Mouse (Mus musculus) hindbrain, embryonic 15.5 days (tissue): Measurements from ENCODE around the gene Gm49373. TPM values are rescaled to one million over a fixed set of nuclear protein-coding genes. Genes with fewer than 3 reads are reported as not detected.
A peak's percentile ranks its signal among the peaks of the same experiment; 100 is the strongest.
"Not testable (repeated sequence)": the region's sequence is repeated elsewhere in the genome, so short reads cannot be mapped to it uniquely, and the experiment has no call there.

Source experiments
- ATAC-seq: fragments of 200-750 bp; cut with Nextera tagmentation; 2 replicates; pipeline ENCODE4 v1.8.0; 2017; ENCODE audit warnings: low read depth, moderate number of reproducible peaks, moderate TSS enrichment; ENCODE audit not compliant: low FRiP score
- H3K27ac ChIP-seq: fragments of 300-500 bp; sonication (generic); replicated peaks from 2 replicates; pipeline ENCODE4 v1.5.1; 2015; ENCODE audit warnings: mild to moderate bottlenecking, inconsistent platforms
- H3K27me3 ChIP-seq: fragments of 300-500 bp; sonication (generic); 2 replicates; pipeline ENCODE4 v1.6.1; 2015; ENCODE audit warnings: control low read depth, inconsistent platforms
- H3K36me3 ChIP-seq: fragments of 300-500 bp; sonication (generic); 2 replicates; pipeline ENCODE4 v1.6.1; 2015; ENCODE audit warnings: control low read depth, inconsistent platforms
- H3K4me1 ChIP-seq: fragments of 300-500 bp; sonication (generic); replicated peaks from 2 replicates; pipeline ENCODE4 v1.6.1; 2015; ENCODE audit warnings: control low read depth, inconsistent platforms
- H3K4me2 ChIP-seq: fragments of 300-500 bp; sonication (generic); 2 replicates; pipeline ENCODE4 v1.6.1; 2015; ENCODE audit warnings: moderate library complexity, mild to moderate bottlenecking, inconsistent platforms
- H3K4me3 ChIP-seq: fragments of 300-500 bp; sonication (generic); 2 replicates; pipeline ENCODE4 v1.5.1; 2015; ENCODE audit warnings: mild to moderate bottlenecking, inconsistent platforms
- H3K9ac ChIP-seq: fragments of 300-500 bp; sonication (generic); 2 replicates; pipeline ENCODE4 v1.6.1; 2015; ENCODE audit warnings: inconsistent platforms
- H3K9me3 ChIP-seq: fragments of 300-500 bp; sonication (generic); 2 replicates; pipeline ENCODE4 v1.6.1; 2016; ENCODE audit warnings: control low read depth, inconsistent platforms
- WGBS: fragments of 180-500 bp; shearing (Covaris S2); methylation state at CpG from one replicate; pipeline ENCODE4 v1.1.7; 2015; 5-methylcytosine and 5-hydroxymethylcytosine counted together
- polyA plus RNA-seq: library from polyadenylated mRNA; unstranded; fragments of >200 nt; fragmentation: Nextera tagmentation; extraction: Ambion mirVana; gene quantifications from 2 replicates; pipeline ENCODE4 v1.2.1, GENCODE M21; 2015

Gene Gm49373
- polyA plus RNA-seq, 1 experiment from 2014 or later = 2.8 TPM

DNA sequence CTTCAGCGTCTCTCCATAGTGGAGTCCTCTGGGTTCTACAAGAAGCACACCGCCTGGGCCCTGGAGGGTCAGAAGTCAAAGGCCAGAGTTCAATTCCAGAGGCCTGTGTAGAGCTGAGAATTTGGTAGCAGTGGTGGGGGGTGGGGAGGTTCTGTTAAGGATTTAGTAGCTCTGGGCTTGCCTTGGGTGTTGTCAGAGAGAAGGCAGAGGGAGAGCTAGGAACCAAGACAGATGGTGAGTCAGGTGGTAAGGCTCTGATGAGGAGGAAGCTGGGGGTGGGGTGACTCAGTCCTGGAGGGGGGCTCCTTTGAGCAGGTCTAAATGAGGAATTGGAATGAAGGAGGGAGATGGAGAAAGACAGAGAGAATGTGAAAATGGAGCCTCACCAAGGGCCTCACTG is 10.0 kb downstream of the Gm49373 start:
- no peak for ATAC-seq
- Histone ChIP-seq H3K9me3 (no peaks in the 10 kb centered on the region), H3K9ac (no peak overlapping the region), H3K4me2 (no peak overlapping the region), H3K27me3 (no peaks in the 10 kb centered on the region), H3K36me3 (peaks cover 28% of the 10 kb centered on the region), H3K27ac (no peak overlapping the region), H3K4me3 (no peak overlapping the region), H3K4me1 (no peaks in the 10 kb centered on the region)
- WGBS = 92% methylated on average over 2 of the region's 2 CpGs

DNA sequence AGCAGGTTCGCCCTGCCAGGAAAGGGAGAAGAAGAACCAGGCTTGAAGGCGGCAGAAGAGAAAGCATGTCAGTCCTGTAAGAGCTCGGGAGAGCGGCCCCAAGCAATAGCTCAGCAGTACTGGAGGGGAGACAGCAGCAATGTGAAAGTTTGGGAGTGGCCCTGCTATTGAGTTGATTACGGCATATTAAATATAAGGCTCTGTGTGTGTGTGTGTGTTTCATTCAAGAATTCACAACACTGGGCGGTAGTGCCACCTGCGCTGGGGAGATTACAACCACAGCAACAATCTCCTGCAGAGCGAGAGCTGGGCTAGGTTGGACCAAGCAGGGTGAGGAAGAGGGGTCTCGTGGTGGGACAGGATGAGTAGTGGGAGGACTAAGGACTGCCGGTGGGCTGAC is 21.3 kb downstream of the Gm49373 start:
- no peak overlapping the region for H3K4me3 ChIP-seq
- ATAC-seq = no peak
- H3K4me1 ChIP-seq = no peaks in the 10 kb centered on the region
- H3K36me3 ChIP-seq = no peaks in the 10 kb centered on the region
- H3K27ac ChIP-seq = no peak overlapping the region
- WGBS = 68% methylated on average over 10 of the region's 10 CpGs
- H3K9me3 ChIP-seq = no peaks in the 10 kb centered on the region
- H3K9ac ChIP-seq = no peak overlapping the region
- H3K4me2 ChIP-seq = no peak overlapping the region
- no peaks in the 10 kb centered on the region for H3K27me3 ChIP-seq

DNA sequence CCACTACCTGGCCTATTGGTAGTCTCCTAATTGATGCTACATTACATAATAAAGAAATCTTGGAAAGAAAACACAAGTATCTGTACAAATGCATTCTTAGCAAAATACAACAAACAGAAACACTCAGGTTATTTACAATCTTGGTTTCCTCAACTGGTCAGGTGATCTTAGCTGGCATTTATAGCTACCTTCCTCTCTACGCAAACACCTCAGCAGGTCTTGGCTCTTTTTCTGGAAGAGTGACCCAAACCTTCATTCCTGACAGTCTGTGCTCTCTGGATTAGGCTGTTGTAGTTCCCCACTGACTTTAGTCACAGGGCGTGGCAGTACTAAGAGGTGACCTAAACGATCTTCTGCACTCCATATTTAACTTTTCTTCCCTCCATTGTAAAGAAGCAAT is 27.7 kb downstream of the Gm49373 start:
- no peaks in the 10 kb centered on the region for H3K36me3 ChIP-seq
- no peak overlapping the region for H3K4me2 ChIP-seq
- no peak for ATAC-seq
- H3K4me1 ChIP-seq = no peaks in the 10 kb centered on the region
- H3K9me3 ChIP-seq = no peaks in the 10 kb centered on the region
- H3K9ac ChIP-seq = no peak overlapping the region
- no peak overlapping the region for H3K4me3 ChIP-seq
- H3K27me3 ChIP-seq = peaks cover 7% of the 10 kb centered on the region; the same call in 1 of the 2 replicates
- 89% methylated on average over 3 of the region's 3 CpGs for WGBS
- no peak overlapping the region for H3K27ac ChIP-seq

DNA sequence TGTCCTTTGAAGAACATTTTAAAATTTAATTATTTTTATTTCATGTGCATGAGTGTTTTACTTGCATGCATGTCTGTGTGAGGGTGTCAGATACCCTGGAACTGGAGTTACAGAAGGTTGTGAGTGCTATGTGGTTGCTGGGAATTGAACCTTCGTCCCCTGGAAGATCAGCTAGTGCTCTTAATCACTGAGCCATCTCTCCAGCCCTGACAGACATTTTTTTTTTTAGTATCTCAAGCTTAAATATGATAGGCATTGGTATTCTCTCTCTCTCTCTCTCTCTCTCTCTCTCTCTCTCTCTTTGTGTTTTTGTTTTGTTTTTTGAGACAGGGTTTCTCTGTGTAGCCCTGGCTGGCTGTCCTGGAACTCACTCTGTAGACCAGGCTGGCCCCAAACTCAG is 28.1 kb downstream of the Gm49373 start:
- H3K9me3 ChIP-seq, H3K27ac ChIP-seq, H3K4me2 ChIP-seq, H3K4me1 ChIP-seq, H3K4me3 ChIP-seq, H3K36me3 ChIP-seq, ATAC-seq, H3K9ac ChIP-seq: not testable (repeated sequence)
- peaks cover 12% of the 10 kb centered on the region for H3K27me3 ChIP-seq
- WGBS = 74% methylated on average over 1 of the region's 1 CpGs

DNA sequence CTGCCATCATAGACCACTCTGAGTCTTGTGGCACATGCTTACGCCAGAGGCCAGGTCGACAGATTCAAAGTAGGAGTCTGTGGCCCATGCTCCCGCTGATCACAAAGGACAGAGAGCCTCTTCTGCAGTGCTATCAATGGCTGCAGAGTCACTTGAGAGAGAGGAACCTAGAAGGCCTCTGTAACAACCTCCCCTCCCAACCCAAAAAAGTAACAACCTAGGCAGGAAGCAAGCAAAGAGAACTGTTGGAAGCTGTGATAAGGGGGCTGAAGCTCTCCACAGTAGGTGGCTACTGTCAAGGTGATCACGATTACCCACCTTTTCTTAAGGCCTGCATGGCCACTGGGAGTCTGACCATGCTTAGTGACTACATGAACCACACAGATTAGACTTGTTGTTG is 29.3 kb downstream of the Gm49373 start:
- Histone ChIP-seq H3K27ac (no peak overlapping the region), H3K4me2 (no peak overlapping the region), H3K27me3 (peaks cover 24% of the 10 kb centered on the region), H3K9me3 (no peaks in the 10 kb centered on the region), H3K4me1 (0 out of 2 replicates have a peak, but pooled peaks cover under 1% of the 10 kb centered on the region), H3K9ac (no peak overlapping the region), H3K4me3 (no peak overlapping the region), H3K36me3 (no peaks in the 10 kb centered on the region)
- WGBS = 81% methylated on average over 4 of the region's 4 CpGs
- no peak for ATAC-seq

DNA sequence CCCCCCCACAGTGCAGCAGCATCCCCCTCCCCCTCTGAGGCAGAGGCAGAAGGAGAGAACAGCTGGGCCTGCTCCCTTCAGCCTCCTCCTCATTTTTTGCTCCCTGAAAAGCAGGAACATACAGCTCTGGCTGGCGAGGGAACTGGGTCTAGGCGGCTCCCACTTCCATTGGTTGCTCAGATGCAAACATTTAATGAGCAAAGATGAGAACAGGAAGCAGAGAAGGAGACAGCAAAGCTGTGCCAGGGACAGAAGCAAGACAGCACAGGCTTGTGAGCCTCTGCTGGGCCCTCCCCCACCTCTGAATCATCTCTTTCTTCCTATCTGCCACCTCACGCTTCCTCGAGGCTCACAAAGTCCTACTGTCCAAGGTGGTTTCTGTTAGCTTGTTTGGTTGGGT is 31.6 kb downstream of the Gm49373 start:
- WGBS = 56% methylated on average over 4 of the region's 4 CpGs
- H3K4me3 ChIP-seq = no peak overlapping the region
- H3K9ac ChIP-seq = no peak overlapping the region
- peaks cover 45% of the 10 kb centered on the region for H3K27me3 ChIP-seq
- H3K36me3 ChIP-seq = no peaks in the 10 kb centered on the region
- no peak for ATAC-seq
- no peaks in the 10 kb centered on the region for H3K9me3 ChIP-seq
- H3K4me2 ChIP-seq = no peak overlapping the region
- peaks cover 23% of the 10 kb centered on the region for H3K4me1 ChIP-seq
- H3K27ac ChIP-seq = no peak overlapping the region

DNA sequence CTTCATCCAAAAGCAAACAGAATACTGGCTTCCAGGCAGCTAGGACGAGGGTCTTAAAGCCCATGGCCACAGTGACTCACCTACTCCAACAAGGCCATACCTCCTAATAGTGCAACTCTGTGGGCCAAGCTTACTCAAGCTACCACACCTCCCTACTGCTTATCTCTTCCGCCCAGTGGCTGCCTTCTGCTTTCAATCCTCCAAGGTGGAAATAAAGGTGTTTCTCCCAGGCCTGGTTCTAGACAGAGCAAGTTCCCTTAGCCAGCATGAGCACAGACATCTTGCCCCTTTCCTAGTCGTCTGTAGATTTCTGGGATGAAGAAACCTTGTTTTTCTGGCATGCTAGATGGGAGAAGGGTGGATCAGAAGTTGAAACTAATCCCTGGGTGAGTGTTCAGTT is 33.1 kb downstream of the Gm49373 start:
- no peak overlapping the region for H3K4me2 ChIP-seq
- H3K36me3 ChIP-seq = no peaks in the 10 kb centered on the region
- no peak overlapping the region for H3K9ac ChIP-seq
- peaks cover 37% of the 10 kb centered on the region for H3K4me1 ChIP-seq
- no peak overlapping the region for H3K4me3 ChIP-seq
- no peak for ATAC-seq
- no peaks in the 10 kb centered on the region for H3K9me3 ChIP-seq
- peaks cover 60% of the 10 kb centered on the region for H3K27me3 ChIP-seq
- H3K27ac ChIP-seq = no peak overlapping the region
- 73% methylated on average over 3 of the region's 3 CpGs for WGBS

DNA sequence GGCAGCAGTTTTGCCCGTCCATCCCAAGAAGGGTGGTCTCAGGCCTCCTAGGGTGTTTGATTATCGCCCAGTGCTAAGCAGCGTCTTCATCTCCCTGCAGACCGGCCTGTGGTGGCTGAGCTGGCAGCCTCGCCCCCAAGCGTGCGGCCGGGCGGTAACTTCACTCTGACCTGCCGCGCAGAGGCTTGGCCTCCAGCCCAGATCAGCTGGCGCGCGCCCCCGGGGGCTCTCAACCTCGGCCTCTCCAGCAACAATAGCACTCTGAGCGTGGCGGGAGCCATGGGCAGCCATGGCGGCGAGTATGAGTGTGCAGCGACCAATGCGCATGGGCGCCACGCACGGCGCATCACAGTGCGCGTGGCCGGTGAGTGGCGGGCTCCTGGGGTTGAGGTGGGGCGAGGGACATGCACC is 35.4 kb downstream of the Gm49373 start:
- Histone ChIP-seq H3K27me3 (peaks cover 81% of the 10 kb centered on the region), H3K27ac (no peak overlapping the region), H3K4me1 (peaks cover 53% of the 10 kb centered on the region), H3K9me3 (no peaks in the 10 kb centered on the region), H3K36me3 (no peaks in the 10 kb centered on the region), H3K4me3 (peak overlapping the region; percentile 52), H3K9ac (peak overlapping the region; percentile 65), H3K4me2 (peak overlapping the region; percentile 87)
- 1% methylated on average over 31 of the region's 31 CpGs for WGBS
- ATAC-seq = peak; percentile 73

DNA sequence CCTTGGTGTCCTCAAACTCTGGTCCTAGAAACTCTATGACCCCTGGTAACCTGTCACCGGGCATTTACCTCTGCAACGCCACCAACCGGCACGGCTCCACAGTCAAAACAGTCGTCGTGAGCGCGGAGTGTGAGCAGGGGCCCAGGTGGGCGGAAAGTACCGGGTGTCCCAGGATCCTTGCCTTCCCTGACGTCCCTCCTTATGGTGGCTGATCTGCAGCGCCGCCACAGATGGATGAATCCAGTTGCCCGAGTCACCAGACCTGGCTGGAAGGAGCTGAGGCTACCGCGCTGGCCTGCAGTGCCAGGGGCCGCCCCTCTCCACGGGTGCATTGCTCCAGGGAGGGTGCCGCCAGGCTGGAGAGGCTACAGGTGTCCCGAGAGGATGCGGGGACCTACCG is 36.2 kb downstream of the Gm49373 start:
- no peak for ATAC-seq
- H3K4me2 ChIP-seq = peak overlapping the region; percentile 87
- H3K27me3 ChIP-seq = peaks cover 87% of the 10 kb centered on the region
- H3K4me3 ChIP-seq = peak overlapping the region; percentile 52
- WGBS = 1% methylated on average over 22 of the region's 22 CpGs
- peak overlapping the region; percentile 65; the same call in 1 of the 2 replicates for H3K9ac ChIP-seq
- H3K36me3 ChIP-seq = no peaks in the 10 kb centered on the region
- H3K27ac ChIP-seq = no peak overlapping the region
- no peaks in the 10 kb centered on the region for H3K9me3 ChIP-seq
- H3K4me1 ChIP-seq = peaks cover 61% of the 10 kb centered on the region

DNA sequence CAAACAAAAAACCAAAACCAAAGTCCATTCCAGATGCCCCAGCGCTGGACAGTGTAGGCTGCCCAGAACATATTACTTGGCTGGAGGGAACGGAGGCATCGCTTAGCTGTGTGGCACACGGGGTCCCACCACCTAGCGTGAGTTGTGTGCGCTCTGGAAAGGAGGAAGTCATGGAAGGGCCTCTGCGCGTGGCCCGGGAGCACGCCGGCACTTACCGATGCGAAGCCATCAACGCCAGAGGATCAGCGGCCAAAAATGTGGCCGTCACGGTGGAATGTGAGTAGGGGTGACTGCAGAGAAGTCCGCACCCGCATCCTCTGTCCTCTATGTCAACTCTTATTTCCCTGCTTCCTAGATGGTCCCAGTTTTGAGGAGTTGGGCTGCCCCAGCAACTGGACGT is 36.7 kb downstream of the Gm49373 start:
- Histone ChIP-seq H3K4me1 (peaks cover 66% of the 10 kb centered on the region), H3K36me3 (no peaks in the 10 kb centered on the region), H3K4me3 (peak overlapping the region; percentile 52), H3K27ac (no peak overlapping the region), H3K9ac (no peak overlapping the region; the same call in 1 of the 2 replicates), H3K27me3 (peaks cover 87% of the 10 kb centered on the region), H3K4me2 (peak overlapping the region; percentile 87), H3K9me3 (no peaks in the 10 kb centered on the region)
- no peak for ATAC-seq
- 9% methylated on average over 20 of the region's 20 CpGs for WGBS

DNA sequence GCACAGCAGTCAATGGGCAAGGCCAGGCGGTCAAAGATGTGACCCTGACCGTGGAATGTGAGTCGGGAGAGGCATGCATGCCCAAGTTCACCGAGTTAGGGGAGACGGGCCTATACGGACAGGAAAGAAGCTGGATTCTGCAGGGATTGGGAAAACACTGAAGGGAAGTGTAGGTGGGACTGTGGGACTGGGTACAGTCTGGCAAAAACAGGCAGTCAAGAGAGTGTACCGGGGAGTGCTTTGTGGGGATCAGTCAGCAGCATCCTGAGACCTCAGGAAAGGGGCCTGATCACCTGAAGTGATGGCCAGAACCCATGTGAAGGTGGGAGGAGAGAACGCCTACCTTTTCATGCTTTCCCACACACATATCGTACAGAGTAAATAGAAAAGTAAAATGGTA is 37.3 kb downstream of the Gm49373 start:
- peaks cover 84% of the 10 kb centered on the region for H3K27me3 ChIP-seq
- H3K4me2 ChIP-seq = peak overlapping the region; percentile 87
- ATAC-seq = no peak
- no peaks in the 10 kb centered on the region for H3K36me3 ChIP-seq
- H3K9me3 ChIP-seq = no peaks in the 10 kb centered on the region
- no peak overlapping the region for H3K27ac ChIP-seq
- no peak overlapping the region for H3K9ac ChIP-seq
- 20% methylated on average over 9 of the region's 9 CpGs for WGBS
- H3K4me3 ChIP-seq = peak overlapping the region; percentile 52
- H3K4me1 ChIP-seq = peaks cover 72% of the 10 kb centered on the region

DNA sequence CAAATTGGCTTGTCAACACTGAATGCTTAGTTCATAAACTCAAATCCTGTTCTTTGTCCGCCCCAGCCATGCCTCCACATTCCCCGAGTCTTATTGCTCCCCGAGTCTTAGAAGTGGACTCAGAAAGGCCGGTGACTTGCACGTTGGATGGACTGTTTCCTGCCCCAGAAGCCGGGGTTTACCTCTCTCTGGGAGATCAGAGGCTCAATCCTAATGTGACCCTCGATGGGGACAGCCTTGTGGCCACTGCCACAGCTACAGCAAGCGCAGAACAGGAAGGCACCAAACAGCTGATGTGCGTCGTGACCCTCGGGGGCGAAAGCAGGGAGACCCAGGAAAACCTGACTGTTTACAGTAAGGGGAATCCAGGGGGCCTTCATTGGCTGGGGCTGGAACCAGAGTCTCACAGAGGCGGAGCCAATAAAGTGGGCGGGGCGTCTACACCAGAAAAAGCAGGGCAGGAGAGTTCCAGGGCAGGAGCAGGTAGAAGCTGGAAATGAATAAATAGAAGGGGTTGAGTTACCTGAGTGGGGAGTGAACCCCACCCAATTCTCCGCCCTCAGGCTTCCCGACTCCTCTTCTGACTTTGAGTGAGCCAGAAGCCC is 38.3 kb downstream of the Gm49373 start:
- H3K4me2 ChIP-seq = peak overlapping the region; percentile 87; the same call in 1 of the 2 replicates
- peaks cover 82% of the 10 kb centered on the region for H3K4me1 ChIP-seq
- 5% methylated on average over 17 of the region's 17 CpGs for WGBS

DNA sequence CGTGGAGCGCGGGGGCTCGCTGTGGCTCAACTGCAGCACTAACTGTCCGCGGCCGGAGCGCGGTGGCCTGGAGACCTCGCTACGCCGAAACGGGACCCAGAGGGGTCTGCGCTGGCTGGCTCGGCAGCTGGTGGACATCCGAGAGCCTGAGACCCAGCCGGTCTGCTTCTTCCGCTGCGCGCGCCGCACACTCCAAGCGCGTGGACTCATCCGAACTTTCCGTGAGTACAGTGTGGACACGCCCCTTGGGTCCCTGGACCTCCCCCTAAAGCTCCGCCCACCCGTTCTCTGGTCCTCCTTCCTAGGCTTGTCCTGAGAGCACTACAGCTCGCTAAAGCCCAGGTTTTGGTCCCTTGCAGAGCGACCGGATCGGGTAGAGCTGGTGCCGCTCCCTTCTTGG is 39.8 kb downstream of the Gm49373 start:
- no peak overlapping the region for H3K27ac ChIP-seq
- H3K4me2 ChIP-seq = peak overlapping the region; percentile 85
- H3K9ac ChIP-seq = 0 out of 2 replicates have a peak overlapping the region, but pooled peaks have one; percentile 11
- ATAC-seq = no peak
- H3K9me3 ChIP-seq = no peaks in the 10 kb centered on the region
- H3K27me3 ChIP-seq = peaks cover 81% of the 10 kb centered on the region
- peak overlapping the region; percentile 47 for H3K4me3 ChIP-seq
- H3K4me1 ChIP-seq = peaks cover 83% of the 10 kb centered on the region
- under 1% methylated on average over 32 of the region's 34 CpGs for WGBS
- H3K36me3 ChIP-seq = no peaks in the 10 kb centered on the region

More for the DNA sequence above, 38.3 kb downstream of the Gm49373 start:
- H3K36me3 ChIP-seq = no peaks in the 10 kb centered on the region
- H3K9ac ChIP-seq = no peak overlapping the region
- no peak overlapping the region for H3K27ac ChIP-seq
- H3K27me3 ChIP-seq = peaks cover 84% of the 10 kb centered on the region
- H3K9me3 ChIP-seq = no peaks in the 10 kb centered on the region
- ATAC-seq = no peak
- peak overlapping the region; percentile 52 for H3K4me3 ChIP-seq
